Mouse (Mus musculus) liver, postnatal 0 days (tissue): ENCODE measurements around the gene Cmtm4. TPM values are rescaled to one million over a fixed set of nuclear protein-coding genes. Genes with fewer than 3 reads are reported as not detected.

ENCODE experiments used
- ATAC-seq: fragments of 200-750 bp; cut with Nextera tagmentation; 2 replicates; pipeline ENCODE4 v1.8.0; 2017; ENCODE audit warnings: mild to moderate bottlenecking, moderate library complexity
- DNase-seq: peaks from one replicate; pipeline ENCODE4 v3.0.0-alpha.2; 2016
- H3K27ac ChIP-seq: fragments of 300-500 bp; sonication (generic); 2 replicates; pipeline ENCODE4 v1.5.1; 2014; ENCODE audit warnings: antibody characterized with exemption, moderate library complexity, mild to moderate bottlenecking, low read depth
- H3K27me3 ChIP-seq: fragments of 300-500 bp; sonication (generic); 2 replicates; pipeline ENCODE4 v1.6.1; 2014; ENCODE audit warnings: low read length, control low read depth, mixed read lengths; ENCODE audit not compliant: insufficient read depth
- H3K36me3 ChIP-seq: fragments of 300-500 bp; sonication (generic); replicated peaks from 2 replicates; pipeline ENCODE4 v1.6.1; 2014; ENCODE audit warnings: mild to moderate bottlenecking, control low read depth, low read length, moderate library complexity, mixed read lengths; ENCODE audit not compliant: insufficient read depth
- H3K4me1 ChIP-seq: fragments of 300-500 bp; sonication (generic); 2 replicates; pipeline ENCODE4 v1.6.1; 2014; ENCODE audit warnings: antibody characterized with exemption, mild to moderate bottlenecking, control low read depth; ENCODE audit not compliant: insufficient read depth
- H3K4me2 ChIP-seq: fragments of 300-500 bp; sonication (generic); 2 replicates; pipeline ENCODE4 v1.6.1; 2014; ENCODE audit warnings: low read depth, mild to moderate bottlenecking, low read length, moderate library complexity, mixed read lengths
- H3K4me3 ChIP-seq: fragments of 300-500 bp; sonication (generic); 2 replicates; pipeline ENCODE4 v1.5.1; 2014; ENCODE audit warnings: low read depth, low read length
- H3K9ac ChIP-seq: fragments of 300-500 bp; sonication (generic); replicated peaks from 2 replicates; pipeline ENCODE4 v1.6.1; 2014; ENCODE audit warnings: mild to moderate bottlenecking, moderate library complexity
- H3K9me3 ChIP-seq: fragments of 300-500 bp; sonication (generic); 2 replicates; pipeline ENCODE4 v1.6.1; 2016; ENCODE audit warnings: mild to moderate bottlenecking, control low read depth, low read length, mixed read lengths
- CTCF ChIP-seq: sonication (generic); IDR thresholded peaks from 2 replicates; pipeline ENCODE4 v1.5.1; 2016; ENCODE audit warnings: antibody characterized with exemption, low read depth
- EP300 ChIP-seq: IDR thresholded peaks from 2 replicates; pipeline ENCODE4 v1.6.1; 2016; ENCODE audit warnings: antibody characterized with exemption, low read depth, mild to moderate bottlenecking
- WGBS: fragments of 180-500 bp; shearing (Covaris S2); extraction: QIAGEN DNeasy Blood & Tissue Kit; methylation state at CpG from one replicate; pipeline ENCODE4 v1.1.7; 2014; ENCODE audit not compliant: insufficient replicate concordance; 5-methylcytosine and 5-hydroxymethylcytosine counted together
- polyA plus RNA-seq: library from polyadenylated mRNA; unstranded; fragments of >200 nt; fragmentation: Nextera tagmentation; extraction: Ambion mirVana; gene quantifications from 2 replicates; pipeline ENCODE4 v1.2.1, GENCODE M21; 2015

Gene Cmtm4
- polyA plus RNA-seq, 1 experiment from 2014 or later: 0.94 TPM

DNA sequence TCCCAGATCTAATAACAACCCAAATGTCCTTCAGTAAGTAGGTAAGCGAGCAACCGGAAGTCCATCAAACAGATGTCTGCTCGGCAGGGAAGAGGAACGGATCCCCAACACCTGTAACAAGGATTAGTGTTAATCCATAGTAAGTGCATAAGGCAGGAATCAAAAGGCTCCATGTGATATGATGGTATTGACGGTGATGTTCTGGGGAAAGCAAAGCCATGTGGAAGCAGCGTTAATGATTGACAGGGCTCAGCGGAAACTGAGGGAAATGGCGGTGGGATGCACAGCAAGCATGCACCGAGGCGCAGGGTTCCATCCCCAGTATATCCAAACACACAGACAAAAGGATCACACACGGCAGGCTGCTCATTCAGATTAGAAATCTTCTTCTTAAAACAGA lies 21.3 kb downstream of the Cmtm4 start:
- Histone ChIP-seq H3K9ac (no peak overlapping the region), H3K27me3 (no peaks in the 10 kb centered on the region), H3K27ac (peak overlapping the region; percentile 89), H3K9me3 (no peaks in the 10 kb centered on the region), H3K4me1 (peaks cover 14% of the 10 kb centered on the region), H3K4me3 (no peak overlapping the region), H3K4me2 (peak overlapping the region; percentile 15; the same call in 1 of the 2 replicates), H3K36me3 (no peaks in the 10 kb centered on the region)
- TF ChIP-seq EP300 (no peak), CTCF (no peak)
- WGBS: 65% methylated on average over 11 of the region's 11 CpGs
- ATAC-seq (peak; percentile 60), DNase-seq (peak; percentile 29)

DNA sequence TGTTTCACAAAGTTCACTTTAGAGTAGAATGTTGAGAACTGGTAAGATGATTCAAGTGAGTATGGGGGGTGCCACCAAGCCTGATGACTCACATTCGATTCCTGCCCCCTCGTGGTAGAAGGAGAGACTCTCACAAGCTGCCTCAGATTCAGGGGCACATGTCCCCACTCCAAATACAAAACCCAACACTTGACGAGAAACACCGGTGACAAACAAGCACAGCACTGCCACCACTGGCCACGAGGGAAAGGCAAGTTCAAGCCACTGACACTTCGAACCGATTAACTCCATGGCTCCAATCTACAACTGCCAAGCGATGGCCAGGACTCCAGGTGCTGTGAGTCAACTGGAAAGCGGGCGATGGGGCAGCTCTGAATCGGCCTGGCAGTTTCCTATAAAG lies 21.8 kb downstream of the Cmtm4 start:
- no peak overlapping the region for H3K4me3 ChIP-seq
- no peaks in the 10 kb centered on the region for H3K9me3 ChIP-seq
- 63% methylated on average over 11 of the region's 11 CpGs for WGBS
- H3K27ac ChIP-seq: peak overlapping the region; percentile 89
- DNase-seq (no peak), ATAC-seq (0 out of 2 replicates have a peak, but pooled peaks have one; percentile 10)
- H3K4me2 ChIP-seq: peak overlapping the region; percentile 15; the same call in 1 of the 2 replicates
- H3K36me3 ChIP-seq: no peaks in the 10 kb centered on the region
- H3K4me1 ChIP-seq: peaks cover 14% of the 10 kb centered on the region
- no peaks in the 10 kb centered on the region for H3K27me3 ChIP-seq
- no peak for TF ChIP-seq EP300
- peak; percentile 46 for TF ChIP-seq CTCF
- H3K9ac ChIP-seq: no peak overlapping the region

DNA sequence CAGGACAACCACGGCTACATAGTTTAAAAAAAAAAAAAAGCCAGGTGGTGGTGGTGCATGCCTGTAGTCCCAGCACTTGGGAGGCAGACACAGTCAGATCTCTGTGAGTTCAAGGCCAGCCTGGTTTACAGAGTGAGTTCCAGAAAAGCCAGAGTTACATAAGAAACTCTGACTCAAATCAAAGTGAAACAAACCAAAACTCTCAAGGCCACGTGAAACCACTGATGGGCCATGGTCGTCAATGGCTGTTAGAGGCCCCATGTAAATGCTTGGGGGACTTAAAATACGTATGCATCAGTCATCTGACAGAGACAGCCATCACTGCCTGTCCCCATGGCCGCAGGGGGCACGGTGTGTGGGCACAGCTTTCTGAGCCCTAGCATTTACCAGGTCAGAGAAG lies 24.5 kb downstream of the Cmtm4 start:
- ATAC-seq: no peak

DNA sequence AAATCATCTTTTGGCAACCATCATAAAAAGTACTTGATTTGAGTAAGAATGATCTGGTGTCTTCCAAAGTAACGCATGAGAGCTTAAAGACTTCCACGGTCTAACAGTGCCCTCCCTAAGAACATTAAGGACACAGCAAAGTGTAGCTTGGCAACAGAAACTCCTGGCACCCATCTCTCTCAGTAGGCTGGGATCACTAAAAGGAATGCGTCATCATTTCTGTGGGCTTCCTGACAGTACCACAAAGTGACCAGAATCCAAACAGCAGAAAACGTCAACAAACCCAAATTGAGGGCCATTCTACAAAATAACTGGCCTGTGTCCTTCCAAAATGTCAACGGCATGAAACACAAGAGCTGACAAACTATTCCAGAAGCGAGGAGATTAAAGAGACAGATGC lies 25.5 kb downstream of the Cmtm4 start:
- Histone ChIP-seq H3K9me3 (no peaks in the 10 kb centered on the region), H3K4me1 (peaks cover 5% of the 10 kb centered on the region; the same call in 1 of the 2 replicates), H3K27ac (no peak overlapping the region), H3K27me3 (no peaks in the 10 kb centered on the region), H3K36me3 (no peaks in the 10 kb centered on the region), H3K4me3 (no peak overlapping the region), H3K4me2 (no peak overlapping the region), H3K9ac (no peak overlapping the region)
- DNase-seq (no peak), ATAC-seq (no peak)
- no peak for TF ChIP-seq CTCF
- WGBS: 70% methylated on average over 6 of the region's 6 CpGs

More for the DNA sequence above, 24.5 kb downstream of the Cmtm4 start:
- Histone ChIP-seq H3K36me3 (no peaks in the 10 kb centered on the region), H3K4me2 (no peak overlapping the region), H3K27me3 (no peaks in the 10 kb centered on the region), H3K4me1 (peaks cover 13% of the 10 kb centered on the region), H3K4me3 (no peak overlapping the region), H3K9ac (no peak overlapping the region), H3K9me3 (no peaks in the 10 kb centered on the region), H3K27ac (no peak overlapping the region)
- no peak for TF ChIP-seq EP300
- WGBS: 66% methylated on average over 6 of the region's 6 CpGs
- no peak for DNase-seq

DNA sequence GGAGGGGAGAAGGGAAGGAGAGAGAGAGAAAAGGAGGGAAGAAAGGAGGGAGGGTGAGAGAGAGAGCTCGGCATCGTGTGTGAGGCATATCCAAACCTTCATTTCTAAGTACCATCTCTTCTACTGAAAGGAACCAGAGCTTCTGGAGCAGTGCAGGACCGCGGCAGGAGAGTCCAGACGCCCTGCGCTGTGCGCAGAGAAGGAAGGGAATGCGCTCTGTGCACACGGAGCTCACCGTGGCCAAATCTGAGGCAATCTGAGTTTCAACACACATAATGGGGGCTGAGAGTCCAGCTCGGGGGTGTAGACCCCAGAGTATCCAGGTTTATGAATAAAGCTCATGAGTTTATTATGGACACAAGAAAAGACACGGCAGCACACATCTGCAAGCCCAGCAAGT lies 26.0 kb downstream of the Cmtm4 start:
- Histone ChIP-seq H3K27ac (no peak overlapping the region), H3K27me3 (no peaks in the 10 kb centered on the region), H3K9ac (no peak overlapping the region), H3K4me1 (peaks cover 5% of the 10 kb centered on the region; the same call in 1 of the 2 replicates), H3K4me2 (no peak overlapping the region), H3K9me3 (no peaks in the 10 kb centered on the region), H3K4me3 (no peak overlapping the region), H3K36me3 (no peaks in the 10 kb centered on the region)
- TF ChIP-seq EP300: no peak
- TF ChIP-seq CTCF: no peak
- DNase-seq: no peak
- ATAC-seq: no peak
- 76% methylated on average over 12 of the region's 12 CpGs for WGBS

DNA sequence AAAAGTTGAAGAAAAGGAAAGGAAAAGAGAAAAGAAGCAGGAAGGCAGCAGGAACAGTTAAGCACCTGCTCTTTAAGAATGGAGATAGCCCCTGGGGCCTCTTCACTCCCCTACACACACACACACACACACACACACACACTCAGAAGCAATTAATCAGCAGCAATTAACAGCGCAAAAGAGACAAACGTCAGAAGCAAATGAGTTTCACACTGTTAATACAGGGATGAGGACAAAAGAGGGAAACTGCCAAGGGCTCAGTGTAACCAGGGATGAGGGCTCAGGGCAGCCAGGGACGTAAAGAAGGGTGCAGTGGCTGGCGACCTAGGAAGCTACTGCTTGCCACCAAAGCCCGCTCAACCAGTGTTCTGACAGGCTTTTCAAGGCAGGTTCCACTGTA lies 28.2 kb downstream of the Cmtm4 start:
- no peaks in the 10 kb centered on the region for H3K36me3 ChIP-seq
- DNase-seq (no peak), ATAC-seq (no peak)
- TF ChIP-seq EP300: no peak
- no peak for TF ChIP-seq CTCF
- H3K27ac ChIP-seq: no peak overlapping the region
- H3K9me3 ChIP-seq: no peaks in the 10 kb centered on the region
- WGBS: 76% methylated on average over 5 of the region's 5 CpGs
- H3K9ac ChIP-seq: no peak overlapping the region
- H3K4me2 ChIP-seq: no peak overlapping the region
- H3K4me1 ChIP-seq: no peaks in the 10 kb centered on the region
- no peaks in the 10 kb centered on the region for H3K27me3 ChIP-seq
- no peak overlapping the region for H3K4me3 ChIP-seq

DNA sequence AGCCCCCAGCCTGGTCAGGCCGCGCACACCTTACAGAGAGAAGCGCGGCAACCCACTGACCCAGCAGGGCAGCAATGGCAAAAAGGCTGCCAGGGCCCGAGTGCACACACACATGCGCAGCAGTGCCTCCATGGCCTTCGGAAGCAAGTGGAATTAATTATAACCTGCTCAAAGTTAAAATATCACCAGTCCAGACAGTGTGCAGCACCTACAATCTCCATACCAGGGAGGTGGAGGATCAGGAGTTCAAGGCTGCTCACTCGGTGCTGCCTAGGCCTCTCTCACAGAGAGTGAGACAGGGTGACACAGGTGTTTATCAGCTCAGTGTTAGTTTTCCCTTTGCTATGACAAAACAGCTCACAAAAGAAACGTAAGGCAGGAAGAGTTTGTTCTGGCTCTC lies 29.9 kb downstream of the Cmtm4 start:
- DNase-seq: no peak
- H3K4me3 ChIP-seq: no peak overlapping the region
- WGBS: 75% methylated on average over 9 of the region's 9 CpGs
- no peaks in the 10 kb centered on the region for H3K36me3 ChIP-seq
- no peak for TF ChIP-seq CTCF
- no peak for TF ChIP-seq EP300
- no peak for ATAC-seq
- no peak overlapping the region for H3K4me2 ChIP-seq
- H3K9me3 ChIP-seq: no peaks in the 10 kb centered on the region
- H3K27ac ChIP-seq: no peak overlapping the region
- no peaks in the 10 kb centered on the region for H3K27me3 ChIP-seq
- no peaks in the 10 kb centered on the region for H3K4me1 ChIP-seq
- H3K9ac ChIP-seq: no peak overlapping the region
